13 mouse cellular contexts compared by ENCODE assay signal in the genomic region with DNA sequence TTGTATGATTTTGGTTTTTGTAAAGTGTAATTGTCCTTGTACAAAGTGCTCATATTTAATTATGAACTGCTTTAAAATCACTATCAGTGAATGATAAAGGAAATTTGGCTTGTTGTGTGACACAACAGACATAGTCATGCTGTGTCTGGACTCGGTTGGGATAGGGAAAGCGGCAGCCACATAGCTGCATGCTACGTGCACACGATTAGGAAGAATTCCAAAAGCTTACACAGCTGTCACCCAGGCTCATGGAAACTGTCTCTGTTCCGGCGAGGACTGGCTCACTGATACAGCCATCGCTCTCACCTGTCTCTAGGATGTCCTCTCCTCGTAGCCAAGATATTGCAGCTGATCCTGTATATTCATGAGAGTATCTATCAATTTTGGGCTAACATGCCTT.
"Had no signal": no experiment of that assay in that cellular context is flagged by ENCODE, and none has a peak within 500 bp of the region (broad histone marks: within the 10 kb centered on the region; RNA-seq: fewer than 3 reads in every experiment).

No protein-coding gene starts in this region.

- H3K9ac ChIP-seq: limb, embryonic 13.5 days; liver, embryonic 14.5 days; midbrain, embryonic 15.5 days; stomach, embryonic 15.5 days had no signal

- ATAC-seq: midbrain, embryonic 15.5 days had no signal

- H3K9me3 ChIP-seq: limb, embryonic 13.5 days; midbrain, embryonic 15.5 days; stomach, embryonic 15.5 days had no signal

- H3K27ac ChIP-seq: kidney, postnatal 0 days; limb, embryonic 13.5 days; liver, embryonic 14.5 days; midbrain, embryonic 15.5 days; stomach, embryonic 15.5 days had no signal

- DNase-seq: kidney, adult 11 months; kidney, adult 9 months; kidney, postnatal 36 days; left cerebral cortex, postnatal 4 days; lung, adult 18-20 months; right cerebral cortex, postnatal 14 days; thymus, adult 2 months; thymus, postnatal 25 days had no signal

- H3K4me1 ChIP-seq: limb, embryonic 13.5 days; midbrain, embryonic 15.5 days; stomach, embryonic 15.5 days had no signal

- H3K4me3 ChIP-seq: limb, embryonic 13.5 days; midbrain, embryonic 15.5 days; stomach, embryonic 15.5 days had no signal

- H3K27me3 ChIP-seq: limb, embryonic 13.5 days; midbrain, embryonic 15.5 days; stomach, embryonic 15.5 days had no signal

- H3K4me2 ChIP-seq: limb, embryonic 13.5 days; midbrain, embryonic 15.5 days; stomach, embryonic 15.5 days had no signal
